Mouse (Mus musculus): Measurements from ENCODE around the gene Slc16a9.

Slc16a9 gene

DNA sequence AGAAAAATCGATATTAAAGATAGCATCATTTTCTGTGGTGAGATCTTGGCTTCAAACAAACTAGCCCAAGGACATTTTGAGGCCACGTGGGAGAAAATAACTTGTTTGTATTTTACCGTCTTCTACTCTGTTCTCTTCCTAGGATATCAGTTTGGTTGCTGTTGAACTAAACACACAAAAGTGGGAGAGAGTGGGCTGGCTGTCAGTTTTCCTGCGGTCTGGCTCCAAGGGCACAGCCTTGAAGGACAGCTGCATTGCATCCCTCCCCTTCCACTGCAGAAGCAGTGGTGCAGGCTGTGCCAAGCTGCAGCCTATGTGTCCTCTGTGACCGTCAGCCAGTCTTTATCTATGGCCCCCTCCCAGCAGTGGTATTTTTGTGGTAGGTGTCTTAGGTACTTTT is 54.8 kb downstream of the Slc16a9 start:
- in situ Hi-C loops (cut with MboI, MseI) = loop anchor here in 1 of 2 experiments (10.0 to 25.0 kb wide), 3 partner anchors 415 to 913 kb away; no protein-coding TSS in a partner anchor

DNA sequence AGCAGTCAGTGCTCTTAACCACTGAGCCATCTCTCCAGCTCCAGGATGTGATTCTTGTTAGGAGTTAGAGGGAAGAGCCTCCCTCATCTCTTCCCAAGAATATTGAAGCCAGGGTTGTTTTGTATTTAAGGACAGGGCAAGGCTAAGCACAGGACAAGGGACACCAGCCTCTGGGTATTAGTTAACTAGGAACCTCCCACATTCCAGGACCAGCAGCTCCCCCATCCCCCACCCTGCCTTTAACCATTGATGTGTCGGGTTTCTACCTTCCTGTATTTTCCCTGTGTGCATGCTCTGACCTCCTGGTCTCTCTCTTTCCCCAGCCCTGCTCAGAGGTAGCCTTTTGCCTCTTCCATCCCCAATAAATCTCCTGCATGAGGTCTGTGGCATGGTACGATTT is 56.3 kb downstream of the Slc16a9 start:
- in situ Hi-C loops (cut with MboI, MseI) = loop anchor here in 1 of 2 experiments (25.0 kb wide), 1 partner anchor 911 kb away; no protein-coding TSS in a partner anchor

DNA sequence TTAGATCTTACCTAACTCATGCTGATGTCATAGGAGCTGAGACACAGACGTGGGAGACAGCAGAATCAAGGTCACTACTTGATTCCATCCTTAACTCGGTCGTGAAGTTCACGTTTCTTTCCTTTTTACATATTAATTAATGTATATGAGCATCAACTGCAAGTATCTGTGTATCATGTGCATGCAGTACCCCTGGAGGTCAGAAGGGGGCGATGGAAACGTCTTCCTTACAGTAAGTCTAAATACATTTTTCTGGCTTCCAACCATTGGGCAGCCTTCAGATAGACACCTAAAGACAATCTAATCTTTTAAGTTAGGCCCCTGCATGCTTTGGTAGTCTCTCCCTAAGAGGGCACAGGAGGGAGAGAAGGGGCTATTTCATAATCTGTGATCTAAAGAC is 58.3 kb downstream of the Slc16a9 start:
- in situ Hi-C loops (cut with MboI, MseI) = loop anchor here in 1 of 2 experiments (25.0 kb wide), 1 partner anchor 909 kb away; no protein-coding TSS in a partner anchor

DNA sequence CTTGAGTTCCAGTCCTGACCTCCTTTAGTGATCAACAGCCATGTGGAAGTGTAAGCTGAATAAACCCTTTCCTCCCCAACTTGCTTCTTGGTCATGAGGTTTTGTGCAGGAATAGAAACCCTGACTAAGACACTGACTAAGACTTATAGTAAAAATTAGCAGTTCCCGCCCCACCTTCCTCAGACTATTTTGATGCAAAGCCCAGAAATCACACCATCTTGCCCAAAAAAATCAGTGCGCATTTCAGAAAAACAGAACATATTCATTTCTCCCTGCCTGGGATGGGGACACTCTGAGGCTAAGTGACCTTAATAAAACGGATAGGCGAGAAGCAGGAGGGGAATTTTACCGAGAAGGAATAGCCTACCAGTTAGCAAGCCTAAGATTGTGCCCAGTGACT is 60.8 kb downstream of the Slc16a9 start:
- in situ Hi-C loops (cut with MboI, MseI) = loop anchor here (5.0 to 25.0 kb wide), 3 partner anchors 288 to 907 kb away; no protein-coding TSS in a partner anchor

DNA sequence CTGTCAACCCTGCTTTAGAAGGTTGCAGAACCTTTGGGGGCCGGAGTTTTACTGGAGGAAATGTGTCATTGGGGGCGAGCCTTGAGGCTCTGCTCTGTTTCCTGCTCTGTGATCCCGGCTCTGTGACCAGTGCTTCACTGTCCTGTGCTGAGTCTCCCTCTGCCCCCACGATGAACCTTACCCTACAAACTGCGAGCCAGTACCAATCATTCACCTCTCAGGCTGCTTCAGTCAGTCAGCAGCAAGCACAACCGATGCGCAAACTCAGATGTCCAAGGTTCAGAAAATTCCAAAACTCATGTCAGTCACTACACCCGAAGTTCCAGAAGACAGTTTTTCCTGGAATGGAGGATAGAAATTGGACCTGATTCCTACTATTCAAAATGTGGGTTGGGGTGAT is 64.5 kb downstream of the Slc16a9 start:
- in situ Hi-C loops (cut with MboI, MseI) = loop anchor here (5.0 to 25.0 kb wide), 3 partner anchors 292 to 903 kb away; no protein-coding TSS in a partner anchor

DNA sequence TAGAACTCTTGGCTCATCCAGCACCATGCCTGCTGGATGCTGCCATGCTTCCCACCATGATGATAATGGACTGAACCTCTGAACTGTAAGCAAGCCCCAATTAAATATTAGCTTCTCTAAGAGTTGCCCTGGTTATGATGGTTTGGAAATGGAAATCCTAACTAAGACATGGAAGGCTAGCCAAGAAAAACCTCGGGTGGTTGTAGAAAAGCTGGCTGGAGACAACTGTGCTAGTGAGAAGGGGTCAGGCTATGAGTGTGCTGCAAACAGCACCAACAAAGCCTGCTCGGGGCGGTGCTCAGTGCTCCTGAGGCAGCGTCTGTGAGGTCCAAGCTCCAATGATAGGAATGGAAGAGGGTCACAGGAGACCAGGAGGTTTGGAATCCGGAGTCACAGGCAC is 65.7 kb downstream of the Slc16a9 start:
- in situ Hi-C loops (cut with MboI, MseI) = loop anchor here (10.0 to 25.0 kb wide), 3 partner anchors 654 to 914 kb away; no protein-coding TSS in a partner anchor

DNA sequence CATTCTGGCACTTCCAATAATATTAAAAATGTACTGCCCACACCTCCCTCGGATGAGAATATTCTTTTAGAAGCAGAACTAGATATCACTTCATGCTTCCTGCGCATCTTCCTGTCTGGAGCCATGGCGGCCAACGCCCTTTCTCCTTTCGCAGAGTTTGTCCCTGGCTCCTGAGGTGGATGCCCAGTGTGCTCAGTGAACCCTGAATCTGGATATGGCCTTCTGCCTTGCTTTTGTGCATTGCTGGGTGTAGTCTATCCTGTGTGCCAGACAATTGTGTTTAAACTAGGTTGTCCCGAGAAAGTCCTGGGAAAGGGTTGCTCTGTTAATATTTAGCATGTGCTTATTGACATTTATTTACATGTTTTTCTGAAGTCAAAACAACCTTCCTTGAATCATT is 71.0 kb downstream of the Slc16a9 start:
- in situ Hi-C loops (cut with MboI, MseI) = loop anchor here (10.0 to 25.0 kb wide), 3 partner anchors 649 to 909 kb away; no protein-coding TSS in a partner anchor

DNA sequence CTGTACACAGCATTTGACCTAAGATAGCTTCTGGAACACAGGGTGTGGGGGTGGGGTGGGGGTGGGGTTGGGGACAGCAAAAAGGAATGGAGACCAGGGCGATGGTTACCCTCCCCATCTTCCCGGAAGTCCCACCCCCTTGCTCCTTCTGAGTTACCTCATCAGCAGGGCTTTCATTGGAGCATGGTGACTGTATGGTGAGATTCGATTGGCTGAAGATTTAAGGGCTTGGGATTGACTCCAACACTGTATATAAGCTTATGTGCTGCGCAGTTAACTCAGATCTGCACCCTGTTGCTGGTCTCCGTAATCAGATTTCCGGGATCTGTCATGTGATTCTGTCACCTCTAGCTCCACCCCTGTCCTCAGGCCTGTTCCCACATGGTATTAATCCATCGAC is 72.0 kb downstream of the Slc16a9 start:
- in situ Hi-C loops (cut with MboI, MseI) = loop anchor here (10.0 to 25.0 kb wide), 3 partner anchors 648 to 908 kb away; no protein-coding TSS in a partner anchor

DNA sequence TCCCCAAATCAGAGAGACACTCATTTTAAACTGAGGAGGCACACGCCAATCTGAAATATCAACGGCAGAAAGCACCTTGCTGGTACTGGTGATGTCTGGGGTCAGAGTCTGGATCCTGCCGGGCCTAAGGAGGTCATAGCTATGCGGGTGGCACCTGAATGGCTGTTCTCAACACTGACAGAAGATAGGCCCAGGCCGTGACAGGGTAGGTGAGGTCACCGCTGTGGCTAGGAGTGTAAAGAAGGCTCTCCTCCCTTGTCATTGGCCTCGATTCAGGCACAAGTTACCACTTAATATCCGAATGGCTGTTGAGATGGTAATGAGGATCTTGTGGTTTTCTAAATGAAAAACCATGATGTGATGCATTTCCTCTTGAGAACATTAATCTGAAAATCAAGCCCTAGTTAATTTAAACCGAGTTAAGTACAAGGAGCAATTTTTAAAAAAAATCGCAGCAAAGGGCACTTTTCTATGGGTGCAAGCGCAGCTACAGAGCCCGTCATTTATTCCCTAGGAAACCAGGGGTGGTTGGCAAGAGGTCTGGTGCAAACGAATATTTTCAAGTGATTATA is 72.6 kb downstream of the Slc16a9 start:
- in situ Hi-C loops (cut with MboI, MseI) = loop anchor here (10.0 to 25.0 kb wide), 3 partner anchors 647 to 907 kb away; no protein-coding TSS in a partner anchor

DNA sequence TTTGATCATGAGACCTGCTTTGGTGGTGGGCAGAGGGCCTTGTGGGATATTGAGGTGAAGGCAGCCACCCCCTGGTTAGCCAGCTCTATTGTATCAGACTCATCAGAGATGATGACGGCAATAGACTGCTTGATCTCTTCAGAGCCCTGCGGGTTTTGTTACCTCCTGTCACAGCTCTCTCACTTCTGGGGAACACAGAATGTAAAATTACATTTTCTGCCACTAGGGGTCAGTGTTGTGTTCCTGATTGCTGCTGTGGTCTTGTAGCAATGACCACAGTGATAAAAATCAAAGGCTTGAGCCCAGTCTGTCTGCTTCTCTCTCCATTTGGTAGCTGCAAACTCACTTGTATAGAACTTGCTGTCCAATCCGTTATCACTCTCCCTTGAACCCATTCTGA is 73.7 kb downstream of the Slc16a9 start:
- in situ Hi-C loops (cut with MboI, MseI) = loop anchor here (10.0 to 25.0 kb wide), 3 partner anchors 646 to 906 kb away; no protein-coding TSS in a partner anchor

DNA sequence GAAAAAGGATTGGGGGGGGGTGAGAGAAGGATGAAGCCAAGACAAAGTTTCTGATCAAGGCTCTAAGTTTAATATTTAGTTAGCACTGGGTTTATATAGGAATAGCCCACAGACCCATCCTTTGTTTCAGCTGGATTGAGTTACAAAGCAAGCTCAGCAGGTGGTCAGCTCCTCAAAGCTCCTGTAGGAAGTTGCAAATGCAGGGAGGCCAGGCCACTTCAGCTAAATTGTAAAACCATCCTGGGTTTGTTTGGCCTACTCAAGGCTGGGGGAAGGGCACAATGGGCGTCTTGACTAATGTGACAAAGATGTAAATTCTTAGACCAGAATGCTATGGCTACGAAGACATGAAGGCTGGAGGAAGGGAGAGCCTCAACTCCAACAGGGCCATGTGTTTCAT is 80.6 kb downstream of the Slc16a9 start:
- in situ Hi-C loops (cut with MboI, MseI) = loop anchor here in 1 of 2 experiments (10.0 kb wide), 1 partner anchor 639 kb away; no protein-coding TSS in a partner anchor

DNA sequence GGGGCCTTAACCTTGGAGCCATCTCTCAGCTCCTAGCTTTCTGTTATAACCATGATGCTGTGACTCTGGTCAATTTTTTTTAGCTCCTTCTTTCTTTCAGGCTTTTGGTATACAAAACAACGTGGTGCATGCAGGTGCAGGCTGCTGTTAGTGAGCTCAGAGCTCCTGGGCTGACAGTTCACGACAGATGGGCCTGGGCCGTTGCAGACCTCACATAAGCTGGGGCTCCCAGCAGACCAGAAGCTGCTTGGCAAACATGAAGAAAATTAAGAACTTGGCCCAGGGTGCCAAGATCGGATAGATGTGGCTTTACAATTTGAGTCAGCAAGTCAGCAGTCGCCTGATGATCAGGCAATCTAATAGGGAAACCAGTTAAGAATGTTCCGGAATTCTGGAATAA is 82.4 kb downstream of the Slc16a9 start:
- in situ Hi-C loops (cut with MboI, MseI) = loop anchor here in 1 of 2 experiments (10.0 kb wide), 1 partner anchor 637 kb away; no protein-coding TSS in a partner anchor

DNA sequence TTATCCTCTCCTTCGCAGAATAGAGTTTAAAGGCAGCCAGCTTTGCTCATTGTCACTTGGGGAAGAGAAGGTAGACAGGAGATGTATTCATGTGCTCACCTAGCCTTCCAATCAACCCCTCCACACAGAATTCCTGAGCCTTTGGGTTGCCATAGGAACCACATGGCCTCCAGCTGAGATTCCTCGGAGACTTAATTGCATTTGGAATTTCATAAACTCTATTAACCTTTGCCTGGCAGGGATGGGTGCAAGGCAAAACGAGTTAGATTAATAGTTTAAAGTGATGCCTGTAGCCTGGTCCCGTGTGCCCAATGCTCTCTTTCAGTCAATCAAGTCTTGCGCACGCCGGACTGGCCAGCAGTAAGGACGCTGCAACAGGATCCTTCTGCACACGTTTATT is 83.2 kb downstream of the Slc16a9 start:
- in situ Hi-C loops (cut with MboI, MseI) = loop anchor here in 1 of 2 experiments (10.0 kb wide), 1 partner anchor 637 kb away; no protein-coding TSS in a partner anchor

All from T-helper 17 cell (primary cell).